In the genomic region with DNA sequence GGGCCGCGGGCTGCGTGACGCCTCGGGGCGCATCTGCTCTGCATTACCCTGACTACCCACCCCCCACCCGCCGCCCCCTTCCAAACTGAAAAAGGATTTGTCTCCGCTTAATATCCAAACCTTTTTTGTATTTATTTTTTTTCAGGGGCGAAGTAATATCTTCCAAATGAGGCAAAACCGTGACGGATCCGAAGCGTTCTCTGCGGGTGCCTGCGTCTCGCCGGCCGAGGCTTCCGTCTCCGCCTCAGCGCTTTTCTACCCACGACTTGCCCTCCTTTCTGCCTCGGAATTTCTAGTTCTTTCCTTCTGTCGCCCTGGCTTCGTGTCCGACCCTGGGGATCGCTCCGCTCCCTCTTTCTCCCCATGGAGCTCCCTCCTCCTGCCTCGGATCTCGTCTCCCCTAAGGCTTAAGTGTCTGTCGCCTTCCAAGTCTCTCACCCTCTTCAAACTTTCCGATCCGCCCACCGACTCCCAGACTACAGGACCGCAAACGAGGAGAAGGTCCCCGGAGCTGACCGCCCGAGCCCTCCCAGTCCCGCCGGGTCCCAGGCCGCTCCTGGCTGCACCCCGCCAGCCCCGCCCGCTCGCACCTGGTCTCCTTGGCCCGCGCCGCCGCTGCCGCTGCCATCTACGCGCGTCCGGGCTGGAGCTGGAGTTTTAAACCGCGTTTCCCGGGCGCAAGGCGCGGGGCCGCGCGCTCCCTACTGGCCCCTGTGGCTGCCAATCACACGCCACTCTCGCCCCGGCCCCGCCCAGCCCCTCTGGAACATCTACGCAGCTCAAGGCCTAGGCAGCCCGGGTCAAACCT, we compare ENCODE assay signal across 9 mouse cellular contexts. TPM values are rescaled to one million over a fixed set of nuclear protein-coding genes. Genes with fewer than 3 reads are reported as not detected.
A peak's percentile ranks its signal among the peaks of the same experiment; 100 is the strongest.
DNase-seq lines count a peak whose midpoint lies in the region; ATAC-seq and TF ChIP-seq lines count a peak whose summit lies in the region.
"Had no signal": no experiment of that assay in that cellular context is flagged by ENCODE, and none has a peak within 500 bp of the region (broad histone marks: within the 10 kb centered on the region; RNA-seq: fewer than 3 reads in every experiment).

A gene (minus strand): TSS at position 632 of the 808 bp plus-strand sequence.

- TF ChIP-seq CTCF in bone marrow macrophage, adult 2 months (IDR thresholded peaks at IDR 0.05; ENCODE audit: low read depth, low read length): no peak

- no peak for ATAC-seq in heart, embryonic 14.5 days (ENCODE audit: insufficient number of reproducible peaks, insufficient read depth, low FRiP score, low read depth)
- ATAC-seq in limb, embryonic 12.5 days (ENCODE audit: insufficient number of reproducible peaks, insufficient read depth, low FRiP score, low TSS enrichment, low read depth): no peak
- no peak for ATAC-seq in midbrain, embryonic 16.5 days
- no peak for ATAC-seq in erythroblast, adult 5-6 weeks (replicated peaks; ENCODE audit: low FRiP score, poor library complexity, severe bottlenecking)

- no peak within 1 kb of the TSS for H3K27ac ChIP-seq in bone marrow macrophage, adult 2 months (ENCODE audit: insufficient read depth, low read depth, low read length)
- no peak within 1 kb of the TSS for H3K27ac ChIP-seq in heart, embryonic 14.5 days (replicated peaks in 1 of 2; ENCODE audit: control insufficient read depth in 1 of 2, insufficient read depth in 1 of 2, low read depth in 2 of 2, low read length in 2 of 2)
- H3K27ac ChIP-seq in limb, embryonic 12.5 days: no peak within 1 kb of the TSS
- no peak within 1 kb of the TSS for H3K27ac ChIP-seq in midbrain, embryonic 16.5 days (ENCODE audit: low read length)

- no peak within 1 kb of the TSS for H3K9ac ChIP-seq in heart, embryonic 14.5 days (ENCODE audit: low read length)
- H3K9ac ChIP-seq in limb, embryonic 12.5 days (replicated peaks): peak within 1 kb of the TSS; percentile 45; the same call in 1 of the 2 replicates
- no peak within 1 kb of the TSS for H3K9ac ChIP-seq in midbrain, embryonic 16.5 days (ENCODE audit: low read depth, low read length)

- H3K36me3 ChIP-seq in heart, embryonic 14.5 days (ENCODE audit: control insufficient read depth, insufficient read depth, low read length): no peaks in the 10 kb centered on the region
- no peaks in the 10 kb centered on the region for H3K36me3 ChIP-seq in limb, embryonic 12.5 days
- no peaks in the 10 kb centered on the region for H3K36me3 ChIP-seq in midbrain, embryonic 16.5 days (ENCODE audit: control insufficient read depth, insufficient read depth, low read length)

- DNase-seq in gastrocnemius, postnatal 25 days: peak; percentile 17
- DNase-seq in gastrocnemius, postnatal 4 days (ENCODE audit: low spot score in 2 of 2): no peak
- DNase-seq in spleen, postnatal 10 days (ENCODE audit: low spot score in 2 of 2): no peak

- H3K9me3 ChIP-seq in heart, embryonic 14.5 days (ENCODE audit: control insufficient read depth, low read length): no peaks in the 10 kb centered on the region
- no peaks in the 10 kb centered on the region for H3K9me3 ChIP-seq in limb, embryonic 12.5 days
- H3K9me3 ChIP-seq in midbrain, embryonic 16.5 days (replicated peaks; ENCODE audit: control insufficient read depth, low read length, poor library complexity, severe bottlenecking): no peaks in the 10 kb centered on the region

- no peak for TF ChIP-seq POLR2A in bone marrow macrophage, adult 2 months (IDR thresholded peaks at IDR 0.05; ENCODE audit: borderline replicate concordance, low read depth, low read length)

- H3K4me1 ChIP-seq in bone marrow macrophage, adult 2 months (ENCODE audit: control insufficient read depth, insufficient read depth, low read length): no peaks in the 10 kb centered on the region
- H3K4me1 ChIP-seq in heart, embryonic 14.5 days (ENCODE audit: control insufficient read depth in 2 of 2, insufficient read depth in 2 of 2, low read length in 2 of 2): peaks cover 0 to 17% of the 10 kb centered on the region in 2 experiments; a peak in 3 of 4 replicates
- peaks cover 33% of the 10 kb centered on the region for H3K4me1 ChIP-seq in limb, embryonic 12.5 days (replicated peaks)
- peaks cover 22% of the 10 kb centered on the region for H3K4me1 ChIP-seq in midbrain, embryonic 16.5 days (ENCODE audit: control insufficient read depth, insufficient read depth, low read length)

- peak within 1 kb of the TSS; percentile 66 for H3K4me2 ChIP-seq in heart, embryonic 14.5 days (ENCODE audit: low read length)
- H3K4me2 ChIP-seq in limb, embryonic 12.5 days: peak within 1 kb of the TSS; percentile 76
- H3K4me2 ChIP-seq in midbrain, embryonic 16.5 days (ENCODE audit: low read length): peak within 1 kb of the TSS; percentile 42

- 1% methylated on average over 71 of the region's 71 CpGs for WGBS in heart, embryonic 14.5 days
- under 1% methylated on average over 71 of the region's 71 CpGs for WGBS in limb, embryonic 12.5 days
- WGBS in midbrain, embryonic 16.5 days: under 1% methylated on average over 71 of the region's 71 CpGs

- H3K4me3 ChIP-seq in bone marrow macrophage, adult 2 months (ENCODE audit: insufficient read depth, low read length): peak within 1 kb of the TSS; percentile 11; the same call in 1 of the 2 replicates
- H3K4me3 ChIP-seq in heart, embryonic 14.5 days (ENCODE audit: control insufficient read depth in 1 of 2, insufficient read depth in 1 of 2, low read depth in 1 of 2, low read length in 2 of 2): peak within 1 kb of the TSS; percentile 9 to 38
- peak within 1 kb of the TSS; percentile 44 for H3K4me3 ChIP-seq in limb, embryonic 12.5 days (replicated peaks)
- H3K4me3 ChIP-seq in midbrain, embryonic 16.5 days (ENCODE audit: low read depth, low read length): peak within 1 kb of the TSS; percentile 26

- peaks cover 99% of the 10 kb centered on the region for H3K27me3 ChIP-seq in heart, embryonic 14.5 days (ENCODE audit: control insufficient read depth, insufficient read depth, low read length)
- H3K27me3 ChIP-seq in limb, embryonic 12.5 days: peaks cover 100% of the 10 kb centered on the region
- H3K27me3 ChIP-seq in midbrain, embryonic 16.5 days (ENCODE audit: control insufficient read depth, insufficient read depth, low read depth, low read length): peaks cover 56% of the 10 kb centered on the region

RNA-seq across cellular contexts. Expression of the gene that starts here (rescaled TPM):
- total RNA-seq in gastrocnemius, postnatal 25 days (2021): not detected
- not detected for total RNA-seq in gastrocnemius, postnatal 4 days (2021)
- not detected in 2 replicates for polyA plus RNA-seq in bone marrow macrophage, adult 2 months (2012; ENCODE audit: insufficient read depth, insufficient read length, missing spikeins)
- not detected in 2 replicates for polyA plus RNA-seq in heart, embryonic 14.5 days (2014; fragmentation: Nextera tagmentation; extraction: Ambion mirVana)
- polyA plus RNA-seq in limb, embryonic 12.5 days (2016; fragmentation: Nextera tagmentation; extraction: Ambion mirVana): 0.08 and 0.13 TPM in 2 replicates
- polyA plus RNA-seq in midbrain, embryonic 16.5 days (2015; fragmentation: Nextera tagmentation; extraction: Ambion mirVana): 6.1 and 12.0 TPM in 2 replicates
- total RNA-seq in erythroblast, adult 5-6 weeks (2015; ENCODE audit: low replicate concordance): not detected in 2 replicates
- total RNA-seq in erythroblast, adult 5-6 weeks (2017; ENCODE audit: low replicate concordance): not detected in 2 replicates
- polyA plus RNA-seq: large intestine, adult 2 months had no signal

Comparison
In these comparisons a context has a peak if more than half of its experiments do, and no peak if none do; other contexts are left out.
1. Peak in DNase-seq in gastrocnemius, postnatal 25 days; RNA of the gene not detected or under 1 TPM.